Mouse (Mus musculus) left cerebral cortex, adult 18-20 months (tissue): ENCODE results near the gene Optc. TPM values are rescaled to one million over a fixed set of nuclear protein-coding genes. Genes with fewer than 3 reads are reported as not detected.

Experiments used
- DNase-seq, 2 experiments: peaks; one replicate each; pipeline ENCODE4 v3.0.0; 2021 to 2022; ENCODE audit warnings: low spot score in 2 of 2, mixed read lengths in 1 of 2
- long read RNA-seq, 2 experiments: library from polyadenylated mRNA; stranded (forward); transcript quantifications; one replicate each; pipeline ENCODE4 v2.0.0; 2021
- total RNA-seq, 2 experiments: library from RNA; stranded (reverse); gene quantifications; 2 replicates each; pipeline ENCODE4 v1.2.3; 2021

Optc gene
- 1 to 10 TPM in 1 of 2 experiments, under 1 TPM in 1; 0.75 to 1.6 TPM for total RNA-seq
- long read RNA-seq, experiment 1, partial matches to known transcripts, result 0 of 1 reads
- long read RNA-seq, experiment 1, other reads (novel, unspliced or antisense), result 1 of 1 reads
- long read RNA-seq, experiment 2, result 0 reads

- peak; percentile 65 to 75 for DNase-seq
These were observed at the start of gene Optc for GRCm38 (mm10) chr1:133907949-133908658. Gene Optc (minus strand): TSS chr1:133907999.

- no peak for DNase-seq
These were observed 46.2 kb upstream of the Optc start for GRCm38 (mm10) chr1:133954009-133954408.

DNA sequence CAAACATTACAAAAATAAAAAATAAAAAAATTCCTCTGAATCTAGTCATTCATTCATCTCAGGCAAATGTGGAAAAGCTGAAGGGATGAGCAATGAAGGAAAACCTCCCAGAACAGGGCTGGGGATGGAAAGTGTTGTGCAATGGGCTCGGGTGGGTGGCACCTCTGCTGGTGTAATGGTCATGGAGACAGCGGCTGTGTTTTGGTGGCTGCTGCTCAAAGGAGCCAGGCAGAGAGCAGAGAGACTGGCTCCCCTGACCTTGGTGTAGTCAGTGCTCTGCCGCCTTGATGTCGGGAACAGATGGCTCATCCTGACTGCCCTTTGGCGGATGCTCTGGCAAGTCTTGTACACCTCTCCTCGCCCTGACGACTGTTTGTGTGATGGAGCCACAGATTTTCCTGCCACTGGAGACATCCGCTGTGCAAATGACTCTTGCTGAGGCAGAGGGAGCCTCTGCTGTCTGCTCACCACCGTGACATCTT lies 45.5 kb upstream of the Optc start:
- DNase-seq, result peak in 1 of 2 experiments; percentile 19

DNA sequence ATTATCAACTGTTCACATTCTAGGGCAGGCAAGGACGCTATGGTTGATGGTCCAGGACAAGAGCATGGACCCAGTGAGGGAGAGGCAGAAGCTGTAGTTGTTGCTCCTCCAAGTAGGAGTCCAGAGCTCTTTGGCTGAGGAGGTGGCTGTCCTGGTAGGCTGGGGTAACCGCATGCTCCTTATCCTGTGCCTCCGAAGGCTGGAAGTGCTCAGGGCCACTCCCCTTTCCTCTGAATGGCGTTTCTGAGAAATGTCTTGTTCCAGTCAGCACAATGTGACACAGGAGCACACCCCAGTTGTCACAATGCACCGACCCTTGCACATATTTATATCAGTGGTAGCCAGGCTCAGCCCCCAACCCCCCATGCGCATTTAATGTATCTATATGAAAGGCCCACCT lies 43.8 kb upstream of the Optc start:
- no peak for DNase-seq

DNA sequence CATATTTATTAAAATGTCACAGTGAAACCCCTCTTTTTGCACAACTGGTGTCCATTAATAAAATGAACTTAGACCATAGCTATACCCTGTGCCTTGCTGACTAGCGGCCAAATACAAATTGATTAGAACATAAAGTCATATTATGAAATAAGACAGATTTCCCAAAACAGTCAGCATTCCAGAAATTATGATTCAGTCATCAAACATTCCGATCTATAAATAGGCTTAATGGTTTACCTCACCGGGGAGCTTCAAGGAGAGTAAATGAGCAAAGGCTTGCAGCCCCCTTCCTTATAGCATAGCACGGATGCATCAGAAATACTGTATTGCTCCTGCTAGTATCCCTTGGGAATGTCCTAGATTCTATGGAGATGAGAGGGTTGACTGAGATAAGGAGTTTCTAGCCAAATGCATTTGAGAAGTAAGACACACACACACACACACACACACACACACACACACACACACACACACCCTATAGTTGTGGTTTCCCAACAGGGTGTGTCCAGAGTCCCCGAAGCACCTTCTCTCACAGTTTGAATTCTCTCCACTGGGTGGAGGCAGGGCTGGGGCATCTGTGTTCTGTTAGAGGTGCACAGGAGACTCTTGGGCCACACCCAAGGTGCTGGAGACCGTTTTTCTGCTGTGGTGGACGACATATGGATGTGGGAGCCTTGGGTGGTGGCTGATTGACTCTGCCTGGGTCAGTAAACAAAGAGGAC lies 42.4 kb upstream of the Optc start:
- DNase-seq, result no peak

- no peak for DNase-seq
These were observed 37.3 kb upstream of the Optc start for GRCm38 (mm10) chr1:133945106-133945505.

DNA sequence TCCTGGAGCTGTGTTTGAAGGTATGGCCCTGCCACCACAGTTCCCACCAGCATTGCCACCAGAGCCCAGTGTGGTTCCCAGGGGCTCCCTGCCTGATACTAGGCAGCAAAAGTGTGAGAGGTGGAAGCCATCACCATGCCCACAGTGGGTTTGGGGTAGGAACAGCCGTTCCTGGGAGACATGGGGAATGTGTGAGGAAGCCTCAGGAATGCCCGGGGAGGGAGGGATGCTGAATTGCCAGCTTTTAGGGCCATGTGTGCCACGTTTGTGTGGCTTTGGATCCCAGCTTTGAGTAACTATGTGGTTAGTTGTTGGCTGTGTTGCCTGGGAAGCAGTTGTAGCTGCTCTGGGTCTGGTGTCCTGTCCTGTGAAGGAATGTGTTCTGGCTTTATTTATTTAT lies 34.1 kb upstream of the Optc start:
- DNase-seq, result no peak

DNA sequence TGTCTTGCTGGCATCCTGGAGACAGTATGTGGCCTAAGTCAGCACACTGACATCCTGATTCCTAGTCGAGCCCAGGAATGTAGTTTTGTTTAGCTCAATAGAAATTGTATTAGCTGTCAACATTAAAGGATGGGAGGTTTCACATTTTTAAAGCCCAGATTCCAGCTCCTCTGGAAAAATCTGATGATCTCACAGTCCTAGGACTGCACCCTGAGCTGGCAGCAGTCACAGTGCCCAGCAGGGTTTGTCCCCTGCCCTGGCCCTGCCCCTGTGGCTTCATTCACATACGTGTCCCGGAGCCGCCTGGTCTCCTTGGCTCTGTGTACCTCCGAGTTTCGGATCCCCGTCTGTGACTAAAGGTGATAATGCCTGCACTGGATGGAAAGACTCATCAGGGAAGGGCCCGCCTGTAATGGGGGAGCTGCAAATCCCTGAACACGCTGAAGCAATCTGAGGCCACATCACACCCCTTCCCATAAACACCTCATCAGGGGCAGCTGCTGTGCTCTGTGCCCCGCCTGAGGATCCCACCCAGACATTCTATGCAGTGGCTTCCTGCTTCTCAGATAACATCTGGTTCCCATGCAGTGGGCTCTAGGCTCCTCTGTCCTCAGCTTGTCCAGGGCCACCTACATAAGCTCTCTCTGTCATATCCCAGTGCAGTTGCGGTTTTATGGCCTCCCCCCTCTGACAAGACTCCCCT lies 33.5 kb upstream of the Optc start:
- no peak for DNase-seq

DNA sequence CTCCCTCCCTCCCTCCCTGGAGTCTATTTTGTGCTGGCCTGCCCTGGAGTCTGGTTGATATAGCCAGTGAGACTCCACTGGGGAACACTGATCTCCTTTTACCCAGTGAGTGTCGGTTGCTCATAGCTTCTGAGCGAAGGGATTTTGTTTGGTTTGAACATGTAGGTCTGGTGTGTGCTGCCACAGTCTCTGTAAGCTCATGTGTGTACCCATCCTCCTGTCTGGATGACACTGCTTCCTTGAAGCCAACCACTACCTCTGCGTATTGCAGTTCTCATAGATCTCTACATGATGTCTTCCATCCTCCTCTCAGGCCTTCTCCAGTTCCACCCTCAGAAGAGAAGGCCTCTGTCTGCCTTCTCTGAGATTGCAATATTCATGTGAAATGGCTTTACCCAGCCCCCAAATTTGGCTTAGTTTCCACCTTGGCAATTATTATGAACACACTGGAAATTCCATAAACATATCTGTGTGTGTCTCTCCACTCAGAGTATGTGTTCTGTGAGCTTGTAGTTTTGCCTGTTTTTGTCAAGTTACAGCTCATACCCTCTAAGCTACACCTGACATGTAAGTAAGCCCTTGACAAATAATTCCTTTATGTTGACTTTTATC lies 32.8 kb upstream of the Optc start:
- no peak for DNase-seq

- DNase-seq, result no peak
These were observed 31.9 kb upstream of the Optc start for GRCm38 (mm10) chr1:133939708-133940107.

- no peak for DNase-seq
These were observed 28.4 kb upstream of the Optc start for GRCm38 (mm10) chr1:133936169-133936568.

GRCm38 (mm10) chr1:133934354-133934963 lies 26.7 kb upstream of the Optc start:
- DNase-seq, result no peak

- DNase-seq, result no peak
These were observed 25.7 kb upstream of the Optc start for GRCm38 (mm10) chr1:133933301-133934195.

- DNase-seq, result no peak
These were observed 22.2 kb upstream of the Optc start for GRCm38 (mm10) chr1:133929980-133930379.

DNA sequence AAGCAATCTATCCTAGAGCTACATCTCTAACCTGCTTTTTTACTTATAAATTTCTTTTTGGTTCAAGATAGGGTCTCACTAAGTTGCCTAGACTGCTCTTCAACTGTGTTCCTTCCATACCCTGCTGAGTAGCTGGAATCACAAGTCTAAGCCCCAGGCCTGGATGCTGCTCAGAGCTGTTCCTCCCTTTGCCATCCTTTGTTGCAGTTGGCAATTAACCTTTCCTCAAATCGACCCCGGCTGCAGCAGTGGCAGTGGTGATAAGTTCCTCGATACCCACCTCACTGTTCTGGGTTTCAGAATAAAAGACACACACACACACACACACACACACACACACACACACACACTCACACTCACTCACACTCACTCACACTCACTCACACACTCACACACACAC lies 17.4 kb upstream of the Optc start:
- DNase-seq, result no peak

DNA sequence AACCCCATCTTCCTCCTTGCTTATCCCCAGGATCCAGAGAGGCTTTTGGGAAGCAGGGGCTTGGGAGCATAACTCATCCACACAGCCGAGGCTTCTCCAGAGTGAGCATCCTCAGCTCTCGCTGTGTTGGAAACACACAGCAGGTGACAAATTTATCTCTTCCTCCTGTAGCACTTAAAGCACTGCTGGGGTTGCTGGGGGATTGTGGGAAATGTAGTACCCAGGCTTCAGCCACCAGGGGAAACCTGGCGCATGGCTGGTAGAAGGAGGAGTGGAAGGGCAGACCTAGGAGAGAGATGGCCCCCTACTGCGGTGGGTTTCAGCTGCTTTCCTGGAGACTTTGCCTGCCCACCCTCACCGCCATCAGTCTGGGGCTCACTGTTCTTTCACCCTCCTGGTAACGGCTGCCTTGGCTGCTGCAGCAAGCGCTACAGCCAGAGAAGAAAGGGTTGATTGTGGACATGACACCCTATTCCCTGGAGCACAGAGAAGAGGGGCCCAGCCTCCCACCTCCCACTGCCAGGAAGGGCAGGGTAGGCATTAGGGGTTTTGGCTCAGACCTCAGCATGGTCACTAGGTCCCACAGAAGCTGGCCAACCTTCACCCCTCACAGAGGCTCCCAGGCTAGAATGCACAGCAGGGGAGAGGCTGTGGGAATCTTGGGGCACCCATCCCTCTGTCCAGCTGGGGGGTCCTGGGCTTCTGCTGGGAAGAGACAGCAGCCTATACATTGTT lies 16.5 kb upstream of the Optc start:
- peak; percentile 48 to 57 for DNase-seq

DNA sequence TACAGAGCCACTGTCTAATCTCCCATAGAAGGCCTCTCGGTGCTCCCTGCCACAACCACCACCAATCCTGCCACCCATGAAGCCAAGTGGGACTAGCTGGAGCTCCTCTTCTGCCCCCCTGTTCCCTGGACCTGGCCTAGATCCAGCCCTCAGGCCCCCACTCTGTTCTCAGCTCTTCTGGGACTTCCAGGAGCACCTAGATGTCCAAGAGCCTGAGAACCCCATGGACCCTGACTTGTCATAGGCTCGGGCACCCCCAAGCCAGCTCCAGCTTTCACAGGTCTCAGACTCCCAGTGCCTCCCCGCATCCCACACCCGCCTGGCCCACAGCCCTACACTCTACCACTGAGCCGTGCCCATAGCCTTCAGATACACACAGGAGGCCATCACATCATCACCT lies 15.3 kb upstream of the Optc start:
- DNase-seq, result no peak

- DNase-seq, result no peak
These were observed 13.5 kb upstream of the Optc start, which contains the start of gene Prelp for GRCm38 (mm10) chr1:133921304-133921751. Gene Prelp (minus strand): TSS chr1:133921414.

GRCm38 (mm10) chr1:133920876-133921275 lies 13.1 kb upstream of the Optc start:
- DNase-seq, result no peak
